Mouse (Mus musculus): ENCODE results near the gene Ctbp1. TPM values are rescaled to one million over a fixed set of nuclear protein-coding genes. Genes with fewer than 3 reads are reported as not detected.

The Ctbp1 gene
- polyA plus RNA-seq, 1 experiment: 428 TPM

GRCm38 (mm10) chr5:33206328-33206727 is 68.5 kb downstream of the Ctbp1 start:
- no peak for DNase-seq (ENCODE audit: low read depth)
- TF ChIP-seq CTCF (IDR thresholded peaks at IDR 0.05; ENCODE audit: borderline replicate concordance, extremely low read depth, insufficient read depth, insufficient read length) (no peak), POLR2A (IDR thresholded peaks at IDR 0.05; ENCODE audit: borderline replicate concordance, extremely low read depth, insufficient read depth, insufficient read length, poor library complexity, severe bottlenecking) (no peak)

- DNase-seq (ENCODE audit: low read depth): no peak
- no peak for TF ChIP-seq CTCF (IDR thresholded peaks at IDR 0.05; ENCODE audit: borderline replicate concordance, extremely low read depth, insufficient read depth, insufficient read length)
- TF ChIP-seq POLR2A (IDR thresholded peaks at IDR 0.05; ENCODE audit: borderline replicate concordance, extremely low read depth, insufficient read depth, insufficient read length, poor library complexity, severe bottlenecking): no peak
Measured at GRCm38 (mm10) chr5:33204284-33204683, 70.5 kb downstream of the Ctbp1 start.

GRCm38 (mm10) chr5:33203691-33204242 is 71.0 kb downstream of the Ctbp1 start:
- TF ChIP-seq CTCF (IDR thresholded peaks at IDR 0.05; ENCODE audit: borderline replicate concordance, extremely low read depth, insufficient read depth, insufficient read length): peak; percentile 94
- no peak for TF ChIP-seq POLR2A (IDR thresholded peaks at IDR 0.05; ENCODE audit: borderline replicate concordance, extremely low read depth, insufficient read depth, insufficient read length, poor library complexity, severe bottlenecking)
- peak; percentile 88 for DNase-seq (ENCODE audit: low read depth)

- no peak for DNase-seq (ENCODE audit: low read depth)
- TF ChIP-seq CTCF (IDR thresholded peaks at IDR 0.05; ENCODE audit: borderline replicate concordance, extremely low read depth, insufficient read depth, insufficient read length): no peak
- TF ChIP-seq POLR2A (IDR thresholded peaks at IDR 0.05; ENCODE audit: borderline replicate concordance, extremely low read depth, insufficient read depth, insufficient read length, poor library complexity, severe bottlenecking): no peak
Measured at GRCm38 (mm10) chr5:33203171-33203565, 71.6 kb downstream of the Ctbp1 start.

GRCm38 (mm10) chr5:33202516-33203170 is 72.2 kb downstream of the Ctbp1 start:
- no peak for DNase-seq (ENCODE audit: low read depth)

GRCm38 (mm10) chr5:33201697-33202096 is 73.1 kb downstream of the Ctbp1 start:
- no peak for TF ChIP-seq CTCF (IDR thresholded peaks at IDR 0.05; ENCODE audit: borderline replicate concordance, extremely low read depth, insufficient read depth, insufficient read length)
- TF ChIP-seq POLR2A (IDR thresholded peaks at IDR 0.05; ENCODE audit: borderline replicate concordance, extremely low read depth, insufficient read depth, insufficient read length, poor library complexity, severe bottlenecking): no peak
- DNase-seq (ENCODE audit: low read depth): no peak

More at GRCm38 (mm10) chr5:33202516-33203170, 72.2 kb downstream of the Ctbp1 start:
- no peak for TF ChIP-seq CTCF (IDR thresholded peaks at IDR 0.05; ENCODE audit: borderline replicate concordance, extremely low read depth, insufficient read depth, insufficient read length)
- TF ChIP-seq POLR2A (IDR thresholded peaks at IDR 0.05; ENCODE audit: borderline replicate concordance, extremely low read depth, insufficient read depth, insufficient read length, poor library complexity, severe bottlenecking): no peak

GRCm38 (mm10) chr5:33200071-33200470 is 74.7 kb downstream of the Ctbp1 start:
- DNase-seq (ENCODE audit: low read depth): no peak
- TF ChIP-seq POLR2A (IDR thresholded peaks at IDR 0.05; ENCODE audit: borderline replicate concordance, extremely low read depth, insufficient read depth, insufficient read length, poor library complexity, severe bottlenecking) (no peak), CTCF (IDR thresholded peaks at IDR 0.05; ENCODE audit: borderline replicate concordance, extremely low read depth, insufficient read depth, insufficient read length) (no peak)

Other genes with a start within 250 kb of the Ctbp1 start
- 0.07 and 0.10 TPM in 2 replicates for gene Slc5a1, start 170.8 kb downstream of the Ctbp1 start, polyA plus RNA-seq (2012; rRNA removed)
- 2.8 and 3.8 TPM in 2 replicates for gene Spon2, start 56.5 kb downstream of the Ctbp1 start, polyA plus RNA-seq (2012; rRNA removed)
- gene Maea, start 60.5 kb upstream of the Ctbp1 start, polyA plus RNA-seq (2012; rRNA removed): 171 and 187 TPM in 2 replicates
- gene Uvssa, start 103.6 kb upstream of the Ctbp1 start, polyA plus RNA-seq (2012; rRNA removed): 6.6 and 7.5 TPM in 2 replicates
- 1.8 and 4.1 TPM in 2 replicates for gene Nkx1-1, start 159.0 kb upstream of the Ctbp1 start, polyA plus RNA-seq (2012; rRNA removed)